Comparison of ENCODE assay signal across 11 mouse cellular contexts in genomic region chr8:109697754-109698153, GRCm38 (mm10).
"Had no signal": no experiment of that assay in that cellular context is flagged by ENCODE, and none has a peak within 500 bp of the region (broad histone marks: within the 10 kb centered on the region; RNA-seq: fewer than 3 reads in every experiment).

No protein-coding gene starts in this region.

- DNase-seq: left cerebral cortex, postnatal 4 days; liver; liver, embryonic 13.5 days; liver, postnatal 0 days; lung, adult 18-20 months; lung, adult 2 months; lung, postnatal 10 days; lung, postnatal 14 days; lung, postnatal 36 days; lung, postnatal 4 days; midbrain, embryonic 14.5 days had no signal
